Mouse (Mus musculus): ENCODE measurements around the gene Thrsp.

- TF ChIP-seq GATA1 (IDR thresholded peaks at IDR 0.05; ENCODE audit: borderline replicate concordance, low read length) (no peak), FLI1 (IDR thresholded peaks at IDR 0.05; ENCODE audit: low read length) (no peak)
Measured at GRCm38 (mm10) chr7:97420406-97420805, 2.9 kb upstream of the Thrsp start.

All from megakaryocyte, embryonic 14.5 days (primary cell).